Mouse (Mus musculus) E14TG2a.4 (cell line): Measurements from ENCODE around the gene Acads.

Experiments
- CTCF ChIP-seq: conservative IDR thresholded peaks from 2 replicates; pipeline ENCODE4 v1.5.1; 2014; ENCODE audit warnings: low read length
- NANOG ChIP-seq: IDR thresholded peaks from 2 replicates; pipeline ENCODE4 v1.6.1; 2014; ENCODE audit warnings: borderline replicate concordance, low read length, mixed read lengths
- POU5F1 ChIP-seq: IDR thresholded peaks from 2 replicates; pipeline ENCODE4 v1.6.1; 2014; ENCODE audit warnings: low read length, borderline replicate concordance

GRCm38 (mm10) chr5:115076144-115076901 lies 42.8 kb downstream of the Acads start:
- TF ChIP-seq CTCF: peak; percentile 73
- no peak for TF ChIP-seq POU5F1
- no peak for TF ChIP-seq NANOG
